Mouse (Mus musculus) brain, embryonic 14.5 days (tissue): ENCODE data around the gene Snta1. TPM values are rescaled to one million over a fixed set of nuclear protein-coding genes. Genes with fewer than 3 reads are reported as not detected.

Experiments
- DNase-seq: peaks from one replicate; pipeline ENCODE4 v3.0.0-alpha.2; 2011; ENCODE audit warnings: low read depth
- CTCF ChIP-seq: fragments of 200-500 bp; IDR thresholded peaks from 2 replicates; pipeline ENCODE4 v1.5.1; 2012; ENCODE audit warnings: inconsistent platforms, mild to moderate bottlenecking, moderate library complexity, borderline replicate concordance; ENCODE audit not compliant: insufficient read depth, insufficient read length; ENCODE audit errors: extremely low read depth
- POLR2A ChIP-seq: fragments of 200-500 bp; IDR thresholded peaks from 2 replicates; pipeline ENCODE4 v1.6.1; 2012; ENCODE audit warnings: mild to moderate bottlenecking, inconsistent platforms, borderline replicate concordance; ENCODE audit not compliant: poor library complexity, insufficient read depth, insufficient read length, severe bottlenecking; ENCODE audit errors: extremely low read depth
- polyA plus RNA-seq: library from polyadenylated mRNA; depleted of rRNA; stranded (reverse); fragments of >200 nt; gene quantifications from 2 replicates; pipeline ENCODE4 v1.2.3, GENCODE M21; 2012; rRNA removed

Gene Snta1
- 9.9 and 11.6 TPM in 2 replicates for polyA plus RNA-seq

DNA sequence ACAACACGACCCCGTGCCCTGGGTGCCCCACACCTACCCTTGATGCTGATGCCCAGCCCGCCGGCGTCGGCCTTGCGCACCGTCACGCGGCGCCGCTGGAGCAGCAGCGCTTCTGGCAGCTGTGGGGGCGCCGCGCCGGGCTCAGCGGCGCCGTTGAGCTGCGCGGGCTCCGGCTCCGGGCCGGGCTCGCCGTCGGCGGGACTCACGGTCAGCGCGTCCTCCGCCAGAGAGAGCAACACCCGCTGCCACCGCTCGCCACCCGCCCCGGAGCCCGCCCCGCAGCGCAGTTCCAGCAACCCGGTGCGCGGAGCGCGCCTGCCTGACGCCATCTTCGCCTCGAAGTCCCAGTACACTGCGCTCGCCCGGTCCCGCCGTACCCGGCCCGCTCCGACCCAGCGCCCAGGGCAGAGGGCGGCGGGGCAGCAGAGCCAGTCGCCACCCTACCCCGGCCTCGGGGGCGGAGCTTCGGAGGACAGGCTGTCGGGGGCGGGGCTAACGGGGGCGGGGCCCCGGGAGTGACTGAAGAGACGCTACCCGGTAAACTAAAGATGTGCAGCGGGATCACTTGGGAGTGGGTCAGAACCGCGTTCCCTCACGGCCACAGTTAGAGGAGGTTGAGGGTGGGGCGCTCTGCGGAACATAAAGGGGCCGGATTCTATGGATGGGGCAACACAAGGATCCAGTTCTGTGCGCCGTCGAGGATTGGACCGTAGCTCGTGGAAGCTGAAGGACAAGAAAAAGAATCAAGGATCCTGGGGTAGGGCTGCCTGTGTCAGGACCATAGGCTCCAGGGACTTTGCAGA lies at the start of gene Snta1:
Gene Snta1 (minus strand): TSS at position 457 of the 803 bp plus-strand sequence.
- TF ChIP-seq POLR2A: peak; percentile 64; the same call in 1 of the 2 replicates
- no peak for TF ChIP-seq CTCF
- DNase-seq: peak; percentile 79

DNA sequence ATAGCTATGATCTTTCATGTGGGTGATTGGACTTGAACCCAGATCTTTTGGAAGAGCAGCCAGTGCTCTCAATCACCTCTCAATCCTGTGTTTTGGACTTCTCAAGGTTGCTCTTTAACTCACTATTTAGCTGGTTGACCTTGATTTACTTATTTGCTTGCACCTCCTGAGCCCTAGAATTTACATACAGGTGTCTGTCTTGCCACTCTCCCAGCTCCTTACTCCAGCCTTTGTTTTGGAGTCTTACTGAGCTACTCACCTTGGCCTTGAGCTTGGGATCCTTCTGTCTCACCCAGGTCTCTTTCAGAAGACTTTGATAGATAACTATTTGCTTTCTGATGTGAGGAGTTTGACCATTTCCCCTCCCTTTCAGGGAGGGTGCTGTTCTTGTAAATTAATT lies 48.7 kb upstream of the Snta1 start:
- TF ChIP-seq CTCF (no peak), POLR2A (no peak)
- DNase-seq: no peak

DNA sequence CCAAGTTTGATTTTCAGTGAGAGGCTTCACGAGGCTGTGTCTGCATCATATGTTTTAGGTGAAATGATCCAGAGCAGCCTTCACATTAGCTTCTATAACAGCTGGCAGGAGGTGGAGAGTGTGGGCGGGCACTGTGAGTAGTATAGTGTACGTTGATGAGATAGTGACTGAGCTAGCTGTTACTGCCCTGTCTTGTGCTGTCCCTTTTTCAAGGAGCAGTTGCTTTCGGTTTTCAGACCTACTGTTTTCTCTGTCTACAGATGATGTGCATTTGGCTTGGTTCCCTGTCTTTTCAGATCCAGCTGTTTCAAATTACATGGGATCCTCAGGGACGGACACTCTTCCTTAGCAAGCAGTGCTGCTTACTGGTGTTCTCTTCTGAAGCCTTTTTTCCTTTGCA lies 47.9 kb upstream of the Snta1 start:
- DNase-seq: peak; percentile 57
- TF ChIP-seq CTCF (no peak), POLR2A (no peak)

DNA sequence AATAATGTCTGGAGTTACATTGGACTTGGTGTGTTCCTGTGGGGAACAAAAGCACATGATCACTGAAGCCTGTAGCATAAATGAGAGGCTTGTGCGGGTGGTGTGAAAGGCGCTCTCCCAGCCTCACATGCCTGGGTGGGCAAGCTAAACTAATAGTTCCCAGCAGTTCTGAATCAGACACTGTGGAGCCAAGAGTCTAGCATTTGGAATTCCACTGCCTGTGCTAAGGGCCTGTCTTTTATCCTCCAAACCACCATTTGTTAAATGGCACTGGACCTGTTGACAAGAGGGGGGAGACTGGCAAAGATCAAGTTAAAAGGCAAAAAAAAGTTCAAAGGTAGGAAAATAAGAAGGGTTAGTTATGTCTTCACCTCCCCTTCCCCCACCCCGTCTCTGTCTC lies 46.7 kb upstream of the Snta1 start:
- TF ChIP-seq POLR2A (no peak), CTCF (no peak)
- DNase-seq: peak; percentile 82

DNA sequence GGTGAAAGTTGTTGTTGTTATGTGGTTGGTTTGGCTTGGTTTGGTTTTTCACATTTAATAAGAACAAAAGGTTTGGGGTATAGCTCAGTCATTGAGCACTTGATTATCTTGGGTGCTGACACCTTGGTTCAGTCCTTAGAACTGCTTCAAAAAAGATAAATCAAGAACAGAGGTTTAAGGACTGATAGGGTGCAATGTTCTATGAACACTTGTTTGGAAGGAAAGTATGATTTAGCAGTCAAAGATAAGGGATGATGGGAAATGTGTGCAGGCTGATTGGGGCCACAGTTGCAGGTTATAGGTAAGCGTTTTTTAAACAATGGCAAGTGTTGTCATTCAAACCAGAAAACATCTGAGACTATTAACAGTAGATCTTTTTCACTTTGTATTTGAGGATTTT lies 46.2 kb upstream of the Snta1 start:
- DNase-seq: no peak
- TF ChIP-seq POLR2A (no peak), CTCF (no peak)

DNA sequence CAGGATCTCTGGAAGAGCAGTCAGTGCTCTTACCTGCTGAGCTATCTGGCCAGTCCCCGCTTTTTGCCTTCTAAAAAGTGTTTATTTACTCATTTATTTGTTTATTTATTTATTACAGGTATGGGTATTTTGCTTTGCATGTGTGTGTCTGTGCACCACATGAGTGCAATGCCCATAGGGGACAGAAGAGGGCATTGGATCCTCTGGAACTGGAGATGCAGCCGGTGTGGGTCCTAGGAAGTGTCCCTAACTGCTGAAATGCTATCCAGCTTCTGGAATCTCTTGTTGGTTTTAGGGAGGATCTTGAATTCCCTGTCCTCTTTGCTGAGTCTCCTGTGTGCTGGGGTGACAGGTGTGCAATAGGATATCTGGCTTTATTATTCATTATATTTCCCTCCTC lies 45.1 kb upstream of the Snta1 start:
- no peak for DNase-seq
- TF ChIP-seq CTCF: peak; percentile 8; the same call in 1 of the 2 replicates
- TF ChIP-seq POLR2A: no peak

DNA sequence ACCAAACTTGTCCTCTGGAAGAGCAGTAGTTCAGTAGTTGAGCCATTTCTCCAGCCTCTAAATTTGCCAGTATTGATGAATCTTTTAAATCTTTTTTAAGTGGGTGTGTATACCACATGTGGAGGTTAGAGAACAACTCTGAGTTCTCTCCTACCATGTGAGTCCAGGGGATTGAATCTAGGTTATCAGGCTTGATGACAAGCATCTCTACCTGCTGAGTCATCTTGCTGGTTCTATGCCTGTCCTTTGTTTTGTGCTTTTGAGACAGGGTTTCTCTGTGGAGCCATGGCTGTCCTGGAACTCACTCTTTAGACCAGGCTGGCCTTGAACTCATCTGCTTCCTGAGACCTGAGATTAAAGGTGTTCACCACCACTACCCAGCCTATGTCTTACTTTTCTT lies 40.7 kb upstream of the Snta1 start:
- DNase-seq: no peak
- no peak for TF ChIP-seq CTCF
- TF ChIP-seq POLR2A: no peak

DNA sequence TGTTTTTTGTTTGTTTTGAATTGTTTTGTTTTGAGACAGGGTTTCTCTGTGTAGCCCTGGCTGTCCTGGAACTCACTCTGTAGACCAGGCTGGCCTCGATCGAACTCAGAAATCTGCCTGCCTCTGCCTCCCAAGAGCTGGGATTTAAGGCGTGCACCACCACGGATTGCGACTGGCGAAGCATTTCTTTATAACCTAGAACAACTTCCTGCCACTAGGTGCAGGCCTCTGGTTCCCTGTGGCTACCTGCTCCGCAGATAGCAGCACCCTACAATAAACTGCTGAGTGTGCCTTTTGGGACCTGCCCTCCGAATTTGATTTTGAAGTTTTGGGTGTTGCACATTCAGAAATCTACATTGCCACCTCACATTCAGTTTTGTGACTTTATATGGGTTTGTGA lies 39.9 kb upstream of the Snta1 start:
- TF ChIP-seq POLR2A (no peak), CTCF (no peak)
- no peak for DNase-seq

DNA sequence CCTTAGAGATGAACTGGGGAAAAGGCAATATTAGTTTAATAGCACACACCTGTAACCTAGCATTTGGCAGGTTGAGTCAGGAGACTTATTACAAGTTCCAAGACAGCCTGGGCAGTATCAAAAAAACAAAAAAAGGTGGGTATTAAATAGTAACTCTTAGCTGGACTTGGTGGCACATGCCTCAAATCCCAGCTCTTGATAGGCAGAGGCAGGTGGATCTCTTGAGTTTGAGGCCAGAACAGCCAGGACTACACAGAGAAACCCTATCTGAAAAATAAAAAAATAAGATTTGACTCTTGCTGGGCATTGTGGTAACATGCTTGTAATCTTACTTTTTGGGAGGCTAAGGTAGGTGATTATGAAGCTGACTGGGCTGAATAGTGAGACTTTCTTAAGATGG lies 32.6 kb upstream of the Snta1 start:
- TF ChIP-seq POLR2A: no peak
- DNase-seq: no peak

DNA sequence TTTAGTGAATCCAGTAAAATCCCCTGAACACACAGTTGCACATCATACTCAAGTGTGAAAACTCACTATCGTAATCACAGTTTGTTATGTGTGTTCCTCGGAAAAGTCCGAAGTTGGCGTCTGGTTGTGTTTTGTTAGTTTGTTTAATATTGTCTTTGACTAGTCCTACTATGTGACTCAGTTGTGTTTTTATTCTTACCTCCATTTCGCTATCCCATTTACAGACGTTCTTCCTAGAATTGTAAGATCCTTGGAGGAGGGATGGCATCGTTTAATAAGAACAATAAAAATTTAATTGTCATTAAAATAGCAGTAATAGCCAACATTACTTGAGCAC lies 29.3 kb upstream of the Snta1 start:
- TF ChIP-seq CTCF (no peak), POLR2A (no peak)
- no peak for DNase-seq

DNA sequence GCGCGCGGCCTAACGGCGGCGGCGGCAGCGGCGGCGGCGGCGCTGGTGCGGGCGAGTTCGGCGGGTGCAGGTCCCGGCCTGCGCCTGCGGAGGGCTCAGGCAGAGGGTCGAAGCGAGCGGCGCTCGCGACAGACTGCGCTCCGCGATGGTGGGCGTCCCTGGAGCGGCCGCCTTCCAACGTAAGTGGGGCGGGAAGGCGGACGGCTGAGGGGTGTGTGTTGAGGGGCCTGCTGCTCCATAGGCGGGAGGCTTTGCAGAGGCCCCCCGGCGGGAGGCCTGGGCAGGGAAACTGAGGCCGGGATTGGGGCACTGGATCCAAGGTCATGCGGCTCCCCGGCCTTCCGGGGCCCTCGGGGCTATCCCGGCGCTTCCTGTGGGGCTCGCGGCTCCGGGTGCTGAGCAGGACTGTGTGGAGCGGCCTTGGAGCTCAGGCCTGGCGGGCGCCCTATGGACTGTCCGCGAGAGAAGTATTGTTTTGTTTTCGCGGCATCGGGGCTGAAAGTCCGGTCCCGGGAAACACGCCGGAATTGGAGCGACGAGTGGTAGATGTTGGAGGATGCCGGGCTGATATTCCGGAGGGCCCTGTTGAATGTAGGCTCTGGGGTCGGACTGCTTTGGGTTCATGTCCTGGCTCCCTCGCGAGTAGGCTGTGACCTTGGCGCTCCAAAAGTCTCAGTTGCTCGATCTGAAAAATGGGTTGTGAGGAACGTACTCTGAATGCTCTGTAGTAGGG lies 28.7 kb upstream of the Snta1 start, which contains the start of gene Cbfa2t2:
Gene Cbfa2t2 (plus strand): TSS at position 24 of the 733 bp plus-strand sequence.
- no peak for DNase-seq
- TF ChIP-seq POLR2A (0 out of 2 replicates have a peak, but pooled peaks have one; percentile 30), CTCF (no peak)
